Mouse (Mus musculus): ENCODE measurements around the gene Itpa. TPM values are rescaled to one million over a fixed set of nuclear protein-coding genes. Genes with fewer than 3 reads are reported as not detected.

The Itpa gene
- polyA plus RNA-seq, 1 experiment: 95.9 TPM

Other genes starting within 250 kb of the Itpa start
- gene Vps16, start 243.3 kb upstream of the Itpa start, polyA plus RNA-seq (2012; fragmentation: generic; extraction: Trizol): 44.0 TPM
- 15.4 TPM for gene Pced1a, start 242.9 kb upstream of the Itpa start, polyA plus RNA-seq (2012; fragmentation: generic; extraction: Trizol)
- 31.6 TPM for gene Ptpra, start 217.3 kb upstream of the Itpa start, polyA plus RNA-seq (2012; fragmentation: generic; extraction: Trizol)
- 102 TPM for gene Mrps26, start 103.9 kb upstream of the Itpa start, polyA plus RNA-seq (2012; fragmentation: generic; extraction: Trizol)
- gene Oxt, start 91.4 kb upstream of the Itpa start, polyA plus RNA-seq (2012; fragmentation: generic; extraction: Trizol): not detected
- not detected for gene Avp, start 85.1 kb upstream of the Itpa start, polyA plus RNA-seq (2012; fragmentation: generic; extraction: Trizol)
- 6.9 TPM for gene Fastkd5, start 37.6 kb upstream of the Itpa start, polyA plus RNA-seq (2012; fragmentation: generic; extraction: Trizol)
- gene Ubox5, start 37.6 kb upstream of the Itpa start, polyA plus RNA-seq (2012; fragmentation: generic; extraction: Trizol): 5.2 TPM
- gene Lzts3, start 24.8 kb upstream of the Itpa start, polyA plus RNA-seq (2012; fragmentation: generic; extraction: Trizol): 4.7 TPM
- gene Ddrgk1, start 3.0 kb upstream of the Itpa start, polyA plus RNA-seq (2012; fragmentation: generic; extraction: Trizol): 80.4 TPM
- gene Slc4a11, start 29.9 kb downstream of the Itpa start, polyA plus RNA-seq (2012; fragmentation: generic; extraction: Trizol): 1.9 TPM
- gene 4930402H24Rik, start 238.8 kb downstream of the Itpa start, polyA plus RNA-seq (2012; fragmentation: generic; extraction: Trizol): 11.7 TPM
- 5.6 TPM for gene Atrn, start 238.9 kb downstream of the Itpa start, polyA plus RNA-seq (2012; fragmentation: generic; extraction: Trizol)

Measured in C2C12 (cell line).